Mouse (Mus musculus): ENCODE results near the gene Mtrr.
"Not testable (repeated sequence)": the region's sequence is repeated elsewhere in the genome, so short reads cannot be mapped to it uniquely, and the experiment has no call there.

Mtrr gene

DNA sequence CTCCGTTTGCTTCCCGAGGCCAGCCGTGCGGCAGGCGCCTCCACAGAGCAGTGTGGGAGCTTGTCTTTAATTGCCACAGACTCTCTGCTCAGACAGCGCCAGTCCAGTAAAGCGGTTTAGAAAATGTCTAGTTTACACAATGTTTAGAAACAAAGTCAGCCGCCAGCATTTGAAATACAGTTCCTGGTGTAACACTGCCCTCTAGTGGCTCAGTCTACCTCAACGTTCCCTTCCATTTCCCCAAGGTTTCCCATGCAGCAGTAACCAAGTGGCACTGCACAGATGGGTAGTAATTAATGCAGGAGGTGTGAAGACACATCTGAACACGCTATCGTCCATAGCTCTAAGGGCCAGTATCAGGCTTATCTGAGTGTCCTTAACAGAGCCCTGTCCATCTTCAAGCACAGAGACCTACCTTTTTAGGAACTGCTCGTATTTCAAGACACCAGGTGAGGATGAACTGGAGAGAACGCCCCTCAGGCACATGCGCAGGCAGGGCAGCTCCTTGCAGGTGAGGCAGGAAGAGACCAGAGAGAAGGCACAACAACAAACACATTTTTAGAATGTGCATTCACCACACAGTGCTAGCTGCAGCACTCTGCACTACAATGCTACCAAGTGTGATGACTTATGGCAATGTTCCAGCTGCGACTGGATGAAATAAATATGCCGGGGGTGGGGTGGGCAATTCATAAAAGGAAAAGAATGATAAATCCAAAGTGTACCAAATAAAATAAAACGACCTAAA is 12.2 kb downstream of the Mtrr start:
- DNase-seq (ENCODE audit: extremely low spot score, low read depth, low spot score): no peak

DNA sequence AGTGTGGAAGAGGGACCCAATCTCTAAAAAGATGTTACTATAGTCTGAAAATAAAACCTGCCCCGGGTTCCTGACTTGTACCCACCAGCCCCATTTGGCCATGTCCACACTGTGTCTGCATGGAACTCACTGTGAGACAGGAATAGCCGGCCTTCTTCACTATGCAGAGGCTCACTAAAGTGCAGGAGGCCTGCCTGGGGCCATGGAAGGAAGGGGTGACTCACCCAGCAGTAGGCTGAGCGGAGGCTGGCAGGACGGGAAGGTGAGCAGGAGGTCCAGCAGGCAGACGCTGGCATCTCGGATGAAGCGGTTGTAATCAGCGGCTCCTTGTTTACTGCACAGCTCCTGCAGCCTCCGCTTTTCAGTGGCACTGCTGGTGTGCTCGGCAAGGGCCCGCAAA is 13.4 kb downstream of the Mtrr start:
- DNase-seq (ENCODE audit: extremely low spot score, low read depth, low spot score): no peak

DNA sequence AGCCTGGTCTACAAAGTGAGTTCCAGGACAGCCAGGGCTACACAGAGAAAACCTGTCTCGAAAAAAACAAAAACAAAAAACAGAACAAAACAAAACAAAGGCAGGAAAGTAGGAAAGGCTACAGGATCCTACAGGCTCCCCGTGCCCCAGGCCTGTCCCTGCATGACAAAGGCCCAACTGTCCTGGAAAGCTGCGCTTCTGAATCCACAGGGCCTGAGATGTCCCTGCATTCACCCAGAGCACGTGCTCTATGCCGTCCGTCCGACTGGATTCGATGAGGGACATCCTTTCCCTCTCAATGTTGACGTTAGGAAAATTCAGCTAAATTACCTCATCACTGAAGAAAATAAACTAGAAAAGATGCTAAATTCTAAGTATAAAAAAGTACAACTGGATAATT is 13.8 kb downstream of the Mtrr start:
- no peak for DNase-seq (ENCODE audit: extremely low spot score, low read depth, low spot score)

DNA sequence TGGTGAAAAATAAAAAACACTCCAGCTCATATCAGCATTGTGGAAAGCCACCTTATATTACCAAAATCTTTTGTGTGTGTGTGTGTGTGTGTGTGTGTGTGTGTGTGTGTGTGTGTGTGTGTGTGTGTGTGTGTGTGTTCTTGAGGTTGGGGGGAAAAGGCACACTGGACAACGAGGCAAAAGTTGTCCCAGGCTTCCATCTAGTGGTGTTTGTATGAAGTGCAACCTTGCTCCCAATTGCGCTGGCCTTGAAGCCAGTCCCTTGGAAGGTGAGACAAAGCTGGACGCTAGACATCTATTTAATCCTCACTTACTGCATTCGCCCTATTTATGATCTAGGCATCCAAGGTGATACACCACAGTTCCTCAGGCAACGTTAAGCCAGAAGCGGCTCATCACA is 28.6 kb downstream of the Mtrr start:
- not testable (repeated sequence) for DNase-seq (ENCODE audit: extremely low spot score, low read depth, low spot score)
